Mouse (Mus musculus): ENCODE measurements around the gene Rc3h1. TPM values are rescaled to one million over a fixed set of nuclear protein-coding genes. Genes with fewer than 3 reads are reported as not detected.
A peak's percentile ranks its signal among the peaks of the same experiment; 100 is the strongest.

Gene Rc3h1
- total and polyA plus RNA-seq, 3 experiments = 6.2 to 15.2 TPM; not detected in 1

DNA sequence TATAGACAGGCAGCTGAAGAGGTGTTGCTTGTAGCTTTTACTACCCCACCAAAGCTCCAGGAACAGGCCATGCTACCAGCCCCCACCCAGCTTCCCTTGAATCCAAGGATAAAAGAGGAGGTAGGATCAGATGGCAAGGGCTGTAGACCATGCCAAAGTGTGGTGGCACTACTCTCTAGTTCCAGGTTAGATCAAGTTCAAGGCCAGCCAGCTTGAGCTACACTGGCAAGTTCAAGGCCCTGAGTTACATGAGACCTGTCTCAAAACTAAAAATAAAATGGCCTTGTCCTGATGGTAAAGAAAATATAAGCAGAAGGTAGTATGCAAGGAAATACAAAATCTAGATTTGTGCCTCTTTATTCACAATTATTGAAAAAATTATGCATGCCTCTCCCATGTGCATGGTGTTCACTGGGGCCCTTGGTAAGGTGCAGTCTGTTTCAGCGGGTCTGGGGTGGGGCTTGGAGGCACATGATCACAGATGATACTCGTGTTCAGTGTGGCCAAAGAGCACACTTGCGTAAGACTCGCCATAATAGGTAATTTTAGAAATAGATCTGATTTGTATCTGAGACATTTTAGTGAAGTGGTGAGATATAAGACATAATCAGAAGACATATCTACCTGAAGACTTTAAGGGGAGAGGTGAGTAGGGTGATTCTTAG lies 72.0 kb downstream of the Rc3h1 start, which contains the start of gene Serpinc1:
Gene Serpinc1 (plus strand): TSS at position 515 of the 665 bp plus-strand sequence.
- no peak within 1 kb of the TSS for H3K4me3 ChIP-seq (ENCODE audit: control insufficient read depth in 1 of 2, insufficient read depth in 1 of 2, low read depth in 2 of 2, low read length in 2 of 2)
- no peak within 1 kb of the TSS for H3K27ac ChIP-seq (ENCODE audit: control insufficient read depth, low read depth, low read length)
- H3K4me1 ChIP-seq (ENCODE audit: control insufficient read depth in 1 of 2, insufficient read depth in 2 of 2, low read length in 2 of 2) = peaks cover 0 to 4% of the 10 kb centered on the region in 2 experiments; a peak in 3 of 4 replicates
- no peak for DNase-seq (ENCODE audit: low read depth, low spot score)
- H3K79me2 ChIP-seq (ENCODE audit: control insufficient read depth, insufficient read depth, low read length, poor library complexity) = no peaks in the 10 kb centered on the region
- no peaks in the 10 kb centered on the region for H3K27me3 ChIP-seq (ENCODE audit: control insufficient read depth in 1 of 2, insufficient read depth in 2 of 2, low read length in 2 of 2)
- no peaks in the 10 kb centered on the region for H3K9me3 ChIP-seq (replicated peaks; ENCODE audit: insufficient read depth, low read length)
- no peak within 1 kb of the TSS for H3K9ac ChIP-seq (ENCODE audit: control insufficient read depth, low read depth, low read length, poor library complexity, severe bottlenecking)
- peaks cover 0 to 3% of the 10 kb centered on the region in 2 experiments for H3K36me3 ChIP-seq (ENCODE audit: control insufficient read depth in 1 of 2, insufficient read depth in 2 of 2, low read length in 2 of 2)
- TF ChIP-seq KAT2A (conservative IDR thresholded peaks at IDR 0.05; ENCODE audit: low read depth, low read length) (no peak), USF1 (IDR thresholded peaks at IDR 0.05; ENCODE audit: low read depth, low read length) (no peak), POLR2AphosphoS5 (IDR thresholded peaks at IDR 0.05; ENCODE audit: borderline replicate concordance, low read depth, low read length) (no peak), SMC3 (IDR thresholded peaks at IDR 0.05; ENCODE audit: low read depth, low read length) (no peak), HCFC1 (IDR thresholded peaks at IDR 0.05; ENCODE audit: low read depth, low read length) (no peak), USF2 (IDR thresholded peaks at IDR 0.05; ENCODE audit: borderline replicate concordance in 1 of 2, insufficient read depth in 1 of 2, low read depth in 1 of 2, low read length in 2 of 2) (no peak), CHD2 (IDR thresholded peaks at IDR 0.05; ENCODE audit: low read length) (no peak), EP300 (IDR thresholded peaks at IDR 0.05; ENCODE audit: low read depth in 1 of 2, low read length in 2 of 2) (no peak), NRF1 (IDR thresholded peaks at IDR 0.05; ENCODE audit: insufficient read depth, low read depth, low read length, poor library complexity, severe bottlenecking) (no peak), MXI1 (IDR thresholded peaks at IDR 0.05; ENCODE audit: low read depth, low read length) (no peak), MAX (IDR thresholded peaks at IDR 0.05; ENCODE audit: low read length) (no peak), MYB (IDR thresholded peaks at IDR 0.05; ENCODE audit: low read depth, low read length) (no peak), ZMIZ1 (IDR thresholded peaks at IDR 0.05; ENCODE audit: low read depth, low read length) (no peak), CTCF (IDR thresholded peaks at IDR 0.05 in 2 of 3, conservative IDR thresholded peaks at IDR 0.05 in 1 of 3; ENCODE audit: control insufficient read depth in 1 of 3, insufficient read depth in 1 of 3, low read depth in 2 of 3, low read length in 3 of 3, poor library complexity in 1 of 3, severe bottlenecking in 1 of 3) (no peak), TBP (IDR thresholded peaks at IDR 0.05; ENCODE audit: low read depth, low read length) (no peak), CHD1 (IDR thresholded peaks at IDR 0.05; ENCODE audit: low read depth, low read length) (no peak)

DNA sequence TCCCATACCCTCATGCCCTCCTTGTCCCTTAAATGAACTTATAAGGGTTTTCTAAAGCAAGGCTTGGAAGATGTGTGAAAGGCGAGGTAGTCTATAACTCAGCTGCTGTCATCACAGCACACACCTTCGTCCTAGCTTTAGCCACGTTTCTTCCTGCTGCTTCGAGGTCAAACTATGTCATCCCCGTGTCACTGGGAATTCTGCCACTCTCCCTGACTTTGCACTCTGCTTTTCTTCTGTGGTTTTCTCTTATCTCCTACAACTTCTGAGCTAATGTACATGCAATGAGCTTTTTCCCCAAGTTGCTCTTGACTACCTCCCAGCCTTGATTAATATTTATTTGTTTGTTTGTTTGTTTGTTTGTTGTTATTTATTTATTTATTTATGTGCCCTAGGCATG lies 73.8 kb downstream of the Rc3h1 start:
- H3K9ac ChIP-seq (ENCODE audit: control insufficient read depth, low read depth, low read length, poor library complexity, severe bottlenecking) = no peak overlapping the region
- TF ChIP-seq TBP (IDR thresholded peaks at IDR 0.05; ENCODE audit: low read depth, low read length) (no peak), ETS1 (IDR thresholded peaks at IDR 0.05; ENCODE audit: low read depth, low read length) (0 out of 2 replicates have a peak, but pooled peaks have one; percentile 17)

More for the DNA sequence above, 73.8 kb downstream of the Rc3h1 start:
- DNase-seq (ENCODE audit: low read depth, low spot score) = no peak
- Histone ChIP-seq H3K9me3 (replicated peaks; ENCODE audit: insufficient read depth, low read length) (no peaks in the 10 kb centered on the region), H3K27ac (ENCODE audit: control insufficient read depth, low read depth, low read length) (no peak overlapping the region), H3K36me3 (ENCODE audit: control insufficient read depth in 1 of 2, insufficient read depth in 2 of 2, low read length in 2 of 2) (no peaks in the 10 kb centered on the region; a peak in 1 of 4 replicates), H3K27me3 (ENCODE audit: control insufficient read depth in 1 of 2, insufficient read depth in 2 of 2, low read length in 2 of 2) (no peaks in the 10 kb centered on the region), H3K4me3 (ENCODE audit: control insufficient read depth in 1 of 2, insufficient read depth in 1 of 2, low read depth in 2 of 2, low read length in 2 of 2) (no peak overlapping the region), H3K4me1 (ENCODE audit: control insufficient read depth in 1 of 2, insufficient read depth in 2 of 2, low read length in 2 of 2) (peaks cover 0 to 4% of the 10 kb centered on the region in 2 experiments; a peak in 2 of 4 replicates), H3K79me2 (ENCODE audit: control insufficient read depth, insufficient read depth, low read length, poor library complexity) (no peaks in the 10 kb centered on the region)
